Mouse (Mus musculus) bone marrow, adult 2 months (tissue): Measurements from ENCODE around the gene Nfkbiz.

Experiments used
- CTCF ChIP-seq: fragments of 200-500 bp; IDR thresholded peaks from 2 replicates; pipeline ENCODE4 v1.5.1; 2011; ENCODE audit warnings: low read length, control low read depth; ENCODE audit not compliant: control insufficient read depth, insufficient read depth
- POLR2A ChIP-seq: fragments of 200-500 bp; IDR thresholded peaks from 2 replicates; pipeline ENCODE4 v1.6.1; 2011; ENCODE audit warnings: low read depth, mild to moderate bottlenecking, control low read depth, low read length, borderline replicate concordance; ENCODE audit not compliant: control insufficient read depth

- TF ChIP-seq POLR2A = no peak
- no peak for TF ChIP-seq CTCF
These were observed 39.9 kb downstream of the Nfkbiz start for GRCm38 (mm10) chr16:55798845-55799244.
